ENCODE assay signal across 8 mouse cellular contexts in the genomic region with DNA sequence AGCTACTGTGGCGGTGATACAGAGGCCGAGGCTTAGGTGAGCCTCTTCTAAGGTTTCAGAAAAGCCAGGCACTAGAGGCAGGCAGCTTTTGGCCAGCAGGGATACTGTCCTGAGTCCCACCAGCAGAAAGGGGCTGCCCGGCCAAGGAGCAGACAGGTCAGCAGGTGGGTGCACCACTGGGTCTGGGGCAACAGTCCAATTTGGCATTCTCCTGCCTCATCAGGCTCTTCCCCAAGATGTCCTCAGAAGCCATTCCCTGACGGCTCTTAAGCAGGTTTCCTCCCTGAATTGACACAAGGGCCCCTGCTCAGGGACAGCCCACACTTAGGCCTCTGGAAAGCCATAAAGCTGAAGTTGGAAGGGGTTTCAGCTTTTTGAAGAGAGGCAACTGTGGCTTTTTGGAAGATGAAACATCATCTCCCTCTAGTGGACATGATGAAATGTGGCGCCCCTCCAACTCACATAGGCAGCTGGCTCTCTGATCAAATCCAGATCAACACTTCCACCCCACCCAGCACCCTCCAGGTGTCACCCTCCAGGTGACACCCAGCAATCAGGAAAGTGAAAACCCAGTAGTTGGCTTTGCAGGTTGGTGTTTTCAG. TPM values are rescaled to one million over a fixed set of nuclear protein-coding genes. Genes with fewer than 3 reads are reported as not detected.
DNase-seq lines count a peak whose midpoint lies in the region; TF ChIP-seq lines count a peak whose summit lies in the region.

No protein-coding gene starts in this region.

- peak; percentile 55 for TF ChIP-seq CTCF in bone marrow macrophage, adult 2 months (IDR thresholded peaks at IDR 0.05; ENCODE audit: low read depth, low read length)

- H3K4me3 ChIP-seq in bone marrow macrophage, adult 2 months (ENCODE audit: insufficient read depth, low read length): no peak overlapping the region

- no peak for TF ChIP-seq POLR2A in bone marrow macrophage, adult 2 months (IDR thresholded peaks at IDR 0.05; ENCODE audit: borderline replicate concordance, low read depth, low read length)

- DNase-seq in ovary, postnatal 10 days (ENCODE audit: low spot score): peak; percentile 41
- DNase-seq in ovary, adult 18-20 months (ENCODE audit: low spot score): no peak
- DNase-seq in frontal cortex, adult 2 months (ENCODE audit: extremely low spot score in 1 of 2, low spot score in 1 of 2): peak; percentile 33 to 90
- peak; percentile 59 for DNase-seq in induced T-regulatory cell, adult 2 months (ENCODE audit: low read depth)
- DNase-seq in left cerebral cortex, postnatal 10 days (ENCODE audit: extremely low spot score in 1 of 2, low spot score in 2 of 2): peak; percentile 63 to 64
- peak; percentile 39 for DNase-seq in ovary, postnatal 36 days (ENCODE audit: low spot score)
- no peak for DNase-seq in yolk sac, embryonic 10.5 days (ENCODE audit: low spot score)

- H3K4me1 ChIP-seq in bone marrow macrophage, adult 2 months (ENCODE audit: control insufficient read depth, insufficient read depth, low read length): no peaks in the 10 kb centered on the region

- H3K27ac ChIP-seq in bone marrow macrophage, adult 2 months (ENCODE audit: insufficient read depth, low read depth, low read length): no peak overlapping the region

- intact Hi-C loops in left cerebral cortex, postnatal 10 days (cut with DNase I): loop anchor here (2.0 kb wide), 1 partner anchor 138 kb away; no protein-coding TSS in a partner anchor

RNA-seq across cellular contexts. Expression of gene Neurl1b, which starts 37.8 kb away (rescaled TPM):
- polyA plus RNA-seq in bone marrow macrophage, adult 2 months (2012; ENCODE audit: insufficient read depth, insufficient read length, missing spikeins): 6.6 and 7.9 TPM in 2 replicates
- polyA plus RNA-seq in frontal cortex, adult 2 months (2012; rRNA removed): 60.4 and 66.5 TPM in 2 replicates
- total RNA-seq in left cerebral cortex, postnatal 10 days (2021): 100 to 1,000 TPM; 118 to 135 TPM

Comparison
In these comparisons a context has a peak if more than half of its experiments do, and no peak if none do; other contexts are left out.
1. DNase-seq: peak in ovary, postnatal 10 days (single experiment), frontal cortex, adult 2 months (2 of 2), induced T-regulatory cell, adult 2 months (single experiment), left cerebral cortex, postnatal 10 days (2 of 2) and ovary, postnatal 36 days (single experiment); none in ovary, adult 18-20 months (single experiment) and yolk sac, embryonic 10.5 days (single experiment).